Mouse (Mus musculus) myocyte (in vitro differentiated cells): Measurements from ENCODE around the gene 4931428L18Rik. TPM values are rescaled to one million over a fixed set of nuclear protein-coding genes. Genes with fewer than 3 reads are reported as not detected.

Experiments
- H3K27me3 ChIP-seq: one replicate; pipeline ENCODE4 v1.6.1; 2011; ENCODE audit not compliant: control insufficient read depth, insufficient read depth, insufficient read length
- H3K36me3 ChIP-seq: one replicate; pipeline ENCODE4 v1.6.1; 2011; ENCODE audit not compliant: control insufficient read depth, insufficient read depth
- H3K4me2 ChIP-seq: one replicate; pipeline ENCODE4 v1.6.1; 2011; ENCODE audit warnings: low read depth, control low read depth
- H3K4me3 ChIP-seq: one replicate; pipeline ENCODE4 v1.5.1; 2011; ENCODE audit warnings: mild to moderate bottlenecking, control low read depth, moderate library complexity
- H3K79me2 ChIP-seq: one replicate; pipeline ENCODE4 v1.6.1; 2011; ENCODE audit not compliant: control insufficient read depth, insufficient read depth
- H3ac ChIP-seq: one replicate; pipeline ENCODE4 v1.6.1; 2011; ENCODE audit not compliant: control insufficient read depth, insufficient read length
- CEBPB ChIP-seq: IDR thresholded peaks from 2 replicates; pipeline ENCODE4 v1.6.1; 2011; ENCODE audit warnings: mild to moderate bottlenecking, moderate library complexity; ENCODE audit not compliant: poor library complexity, insufficient read depth, severe bottlenecking
- E2F4 ChIP-seq: IDR thresholded peaks from one replicate; pipeline ENCODE4 v1.6.1; 2011; ENCODE audit warnings: mild to moderate bottlenecking, control low read depth, moderate library complexity; ENCODE audit not compliant: insufficient read depth
- MAX ChIP-seq: IDR thresholded peaks from one replicate; pipeline ENCODE4 v1.6.1; 2011; ENCODE audit warnings: low read depth, mild to moderate bottlenecking, control low read depth
- MYOD1 ChIP-seq, 3 experiments: IDR thresholded peaks; one replicate each; pipeline ENCODE4 v1.6.1; 2011; ENCODE audit warnings: control low read depth in 2 of 3, low read depth in 2 of 3, mild to moderate bottlenecking in 2 of 3, moderate library complexity in 1 of 3; ENCODE audit not compliant: insufficient read length in 2 of 3, control insufficient read depth in 1 of 3
- MYOG ChIP-seq, 3 experiments: IDR thresholded peaks; one replicate each; pipeline ENCODE4 v1.6.1; 2011; ENCODE audit warnings: control low read depth in 2 of 3, low read depth in 2 of 3, mild to moderate bottlenecking in 2 of 3; ENCODE audit not compliant: insufficient read length in 2 of 3, control insufficient read depth in 1 of 3, insufficient read depth in 1 of 3
- POLR2A ChIP-seq: IDR thresholded peaks from one replicate; pipeline ENCODE4 v1.6.1; 2011; ENCODE audit warnings: low read depth, mild to moderate bottlenecking, control low read depth, moderate library complexity; ENCODE audit not compliant: insufficient read length
- POLR2AphosphoS2 ChIP-seq: IDR thresholded peaks from one replicate; pipeline ENCODE4 v1.6.1; 2011; ENCODE audit warnings: low read depth, control low read depth; ENCODE audit not compliant: insufficient read length
- REST ChIP-seq: IDR thresholded peaks from one replicate; pipeline ENCODE4 v1.6.1; 2011; ENCODE audit warnings: mild to moderate bottlenecking, control low read depth, moderate library complexity; ENCODE audit not compliant: insufficient read depth, insufficient read length
- SRF ChIP-seq: IDR thresholded peaks from one replicate; pipeline ENCODE4 v1.6.1; 2011; ENCODE audit warnings: low read depth; ENCODE audit not compliant: control insufficient read depth, insufficient read length
- TCF12 ChIP-seq: IDR thresholded peaks from one replicate; pipeline ENCODE4 v1.6.1; 2011; ENCODE audit warnings: mild to moderate bottlenecking, control low read depth; ENCODE audit not compliant: poor library complexity, insufficient read depth, severe bottlenecking
- TCF3 ChIP-seq: IDR thresholded peaks from one replicate; pipeline ENCODE4 v1.6.1; 2011; ENCODE audit warnings: low read depth, control low read depth; ENCODE audit not compliant: insufficient read length
- USF1 ChIP-seq: IDR thresholded peaks from one replicate; pipeline ENCODE4 v1.6.1; 2011; ENCODE audit warnings: low read depth, mild to moderate bottlenecking, control low read depth, moderate library complexity
- polyA plus RNA-seq: library from polyadenylated mRNA; unstranded; fragments of >200 nt; fragmentation: generic; extraction: Trizol; gene quantifications from one replicate; pipeline ENCODE4 v1.2.1, GENCODE M21; 2012; ENCODE audit warnings: missing spikeins

4931428L18Rik gene
- polyA plus RNA-seq, 1 experiment = 0.16 TPM

DNA sequence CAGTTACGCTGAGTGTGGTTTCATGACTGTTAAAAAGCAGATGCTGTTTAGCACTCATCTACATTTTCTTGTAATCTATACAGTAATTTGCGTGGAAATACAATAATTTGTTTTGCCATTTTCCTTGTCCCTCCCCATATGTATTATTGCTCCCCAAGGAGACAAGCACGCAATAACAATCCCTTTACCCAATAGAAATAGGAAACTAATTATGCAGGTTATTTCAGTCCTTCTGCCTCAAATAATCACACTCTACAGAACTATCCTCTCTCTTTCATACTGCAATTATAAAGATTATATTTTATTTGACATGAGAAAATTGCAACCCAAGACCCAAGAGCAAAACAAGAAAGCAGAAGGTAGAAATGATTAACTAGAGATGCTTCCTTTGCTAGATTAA, 25.5 kb downstream of the 4931428L18Rik start:
- no peaks in the 10 kb centered on the region for H3K79me2 ChIP-seq
- H3K4me2 ChIP-seq = no peak overlapping the region
- no peak overlapping the region for H3ac ChIP-seq
- no peak for TF ChIP-seq REST
- TF ChIP-seq POLR2AphosphoS2 = no peak
- TF ChIP-seq MYOG (IDR thresholded peaks at IDR 0.05; ENCODE audit: control insufficient read depth in 1 of 3, insufficient read depth in 1 of 3, insufficient read length in 2 of 3, low read depth in 2 of 3) = no peak
- TF ChIP-seq CEBPB = no peak
- no peak for TF ChIP-seq USF1
- no peak overlapping the region for H3K4me3 ChIP-seq
- no peaks in the 10 kb centered on the region for H3K27me3 ChIP-seq
- no peaks in the 10 kb centered on the region for H3K36me3 ChIP-seq

DNA sequence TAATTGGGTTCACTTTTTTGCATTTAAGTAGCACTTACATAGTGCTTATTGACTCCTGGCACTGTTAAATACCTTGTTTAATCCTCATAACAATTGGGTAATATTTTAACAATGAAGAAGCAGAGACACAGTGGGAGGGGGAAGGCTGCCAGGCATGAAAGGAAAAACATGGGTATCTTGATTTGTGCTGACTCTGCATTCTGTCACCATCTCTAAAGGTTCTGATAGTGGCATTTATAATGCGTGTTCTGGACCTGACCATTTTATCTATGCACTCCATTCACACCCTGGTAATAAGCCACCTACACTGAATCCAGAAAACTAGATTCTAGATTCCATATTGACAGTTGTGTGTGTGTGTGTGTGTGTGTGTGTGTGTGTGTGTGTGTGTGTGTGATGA, 26.9 kb downstream of the 4931428L18Rik start:
- H3K79me2 ChIP-seq = no peaks in the 10 kb centered on the region
- H3K27me3 ChIP-seq = no peaks in the 10 kb centered on the region
- TF ChIP-seq USF1 (no peak), MYOD1 (IDR thresholded peaks at IDR 0.05; ENCODE audit: control insufficient read depth in 1 of 3, insufficient read length in 2 of 3, low read depth in 2 of 3) (no peak), E2F4 (no peak)
- no peak overlapping the region for H3K4me2 ChIP-seq
- no peaks in the 10 kb centered on the region for H3K36me3 ChIP-seq
- H3K4me3 ChIP-seq = no peak overlapping the region
- no peak overlapping the region for H3ac ChIP-seq

DNA sequence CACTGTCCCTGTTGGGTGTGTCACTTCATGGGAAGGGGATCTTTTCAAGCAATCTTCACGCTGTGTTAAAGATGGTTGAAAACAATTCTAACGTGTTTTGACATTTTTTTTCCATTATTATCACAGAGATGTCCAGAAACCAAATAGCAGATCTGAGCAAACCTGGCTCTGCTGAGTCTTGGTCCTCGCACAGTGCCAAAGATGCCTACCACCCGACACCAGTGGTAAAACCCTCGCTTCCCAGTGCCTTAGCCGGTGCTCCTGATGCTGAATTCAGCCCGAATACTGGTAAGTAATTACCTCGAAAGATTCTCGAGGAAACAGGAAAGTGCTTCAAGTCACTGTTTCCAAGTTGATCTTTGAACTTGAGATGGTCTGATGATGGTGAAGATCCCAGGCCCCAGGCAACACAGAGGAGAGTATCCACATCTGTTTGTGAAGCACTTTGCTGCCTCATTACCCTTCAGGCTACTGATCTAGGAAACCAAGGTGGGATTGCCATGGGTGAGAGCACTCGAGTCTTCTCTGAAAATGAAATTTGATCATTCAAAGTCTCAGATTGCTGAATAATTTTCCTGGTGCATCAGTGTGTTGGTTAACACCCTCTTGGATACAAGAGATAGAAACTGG, 32.1 kb downstream of the 4931428L18Rik start:
- H3ac ChIP-seq = no peak overlapping the region
- no peaks in the 10 kb centered on the region for H3K79me2 ChIP-seq
- H3K4me3 ChIP-seq = no peak overlapping the region
- H3K4me2 ChIP-seq = no peak overlapping the region
- H3K36me3 ChIP-seq = no peaks in the 10 kb centered on the region
- H3K27me3 ChIP-seq = no peaks in the 10 kb centered on the region
- TF ChIP-seq MAX (no peak), MYOG (IDR thresholded peaks at IDR 0.05; ENCODE audit: control insufficient read depth in 1 of 3, insufficient read depth in 1 of 3, insufficient read length in 2 of 3, low read depth in 2 of 3) (no peak), E2F4 (no peak), TCF12 (no peak), TCF3 (no peak), POLR2A (no peak), REST (no peak), CEBPB (no peak), MYOD1 (IDR thresholded peaks at IDR 0.05; ENCODE audit: control insufficient read depth in 1 of 3, insufficient read length in 2 of 3, low read depth in 2 of 3) (no peak), SRF (no peak), POLR2AphosphoS2 (no peak), USF1 (no peak)

DNA sequence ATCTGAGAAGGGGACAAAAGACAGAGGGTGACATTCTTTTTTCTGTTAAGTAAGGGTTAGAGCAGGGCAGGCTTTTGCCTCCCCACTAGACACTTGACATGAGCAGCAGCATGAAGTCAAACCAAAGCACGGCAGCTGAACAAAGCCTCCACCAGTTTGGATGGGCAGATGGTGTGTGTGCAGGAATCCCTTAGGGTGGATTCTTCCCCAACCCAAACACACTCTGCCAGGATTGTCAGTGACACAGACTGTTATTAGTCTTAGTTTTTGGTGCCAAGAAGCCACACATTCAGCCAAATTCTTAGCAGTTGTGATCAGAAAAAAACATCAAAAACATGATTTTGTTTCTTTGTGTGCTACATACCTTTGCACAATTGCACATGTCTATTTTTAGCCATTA, 44.2 kb downstream of the 4931428L18Rik start:
- no peaks in the 10 kb centered on the region for H3K27me3 ChIP-seq
- H3K36me3 ChIP-seq = no peaks in the 10 kb centered on the region
- H3K79me2 ChIP-seq = no peaks in the 10 kb centered on the region
- H3ac ChIP-seq = no peak overlapping the region
- no peak for TF ChIP-seq TCF3
- TF ChIP-seq E2F4 = no peak
- no peak for TF ChIP-seq MAX
- H3K4me2 ChIP-seq = no peak overlapping the region
- no peak overlapping the region for H3K4me3 ChIP-seq

DNA sequence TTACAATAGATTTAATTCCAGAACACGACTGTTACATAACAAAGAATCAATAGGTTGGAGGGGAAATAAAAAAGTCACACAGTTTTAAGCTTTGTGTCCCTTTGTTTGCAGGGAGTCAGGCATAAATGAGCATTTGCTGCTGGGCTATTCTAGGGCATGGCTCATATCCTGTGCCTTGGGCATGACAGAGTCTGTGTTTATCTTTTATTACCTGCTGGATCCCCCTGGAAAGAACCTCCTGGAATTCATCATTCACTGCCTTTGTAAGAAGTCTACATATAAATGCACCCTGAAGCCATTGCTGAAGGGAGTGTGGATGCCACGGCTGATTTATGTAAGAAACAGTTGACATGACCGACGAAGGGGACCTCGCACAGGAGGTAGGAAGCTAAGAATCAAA, 46.4 kb downstream of the 4931428L18Rik start, which contains the start of gene Lgsn:
Lgsn (plus strand) TSS at position 301 of the 400 bp plus-strand sequence.
- TF ChIP-seq MYOD1 (IDR thresholded peaks at IDR 0.05; ENCODE audit: control insufficient read depth in 1 of 3, insufficient read length in 2 of 3, low read depth in 2 of 3) (no peak), REST (no peak), E2F4 (no peak), POLR2A (no peak), MAX (no peak), TCF12 (no peak), USF1 (no peak), MYOG (IDR thresholded peaks at IDR 0.05; ENCODE audit: control insufficient read depth in 1 of 3, insufficient read depth in 1 of 3, insufficient read length in 2 of 3, low read depth in 2 of 3) (no peak), POLR2AphosphoS2 (no peak), SRF (no peak), CEBPB (no peak)
- no peaks in the 10 kb centered on the region for H3K36me3 ChIP-seq
- H3K4me2 ChIP-seq = no peak within 1 kb of the TSS
- H3K4me3 ChIP-seq = no peak within 1 kb of the TSS
- H3K79me2 ChIP-seq = no peaks in the 10 kb centered on the region
- H3K27me3 ChIP-seq = no peaks in the 10 kb centered on the region
- no peak within 1 kb of the TSS for H3ac ChIP-seq
